Mouse (Mus musculus) hindbrain, embryonic 11.5 days (tissue): ENCODE measurements around the gene Clec16a. TPM values are rescaled to one million over a fixed set of nuclear protein-coding genes. Genes with fewer than 3 reads are reported as not detected.

ENCODE experiments used
- ATAC-seq: fragments of 200-750 bp; cut with Nextera tagmentation; 2 replicates; pipeline ENCODE4 v1.8.0; 2017; ENCODE audit warnings: mild to moderate bottlenecking, moderate TSS enrichment, moderate library complexity; ENCODE audit not compliant: low FRiP score
- DNase-seq: peaks from one replicate; pipeline ENCODE4 v3.0.0-alpha.2; 2015; ENCODE audit warnings: low spot score
- H3K27ac ChIP-seq: fragments of 300-500 bp; sonication (generic); 2 replicates; pipeline ENCODE4 v1.5.1; 2014; ENCODE audit warnings: mild to moderate bottlenecking, low read depth, low read length
- H3K27me3 ChIP-seq: fragments of 300-500 bp; sonication (generic); 2 replicates; pipeline ENCODE4 v1.6.1; 2014; ENCODE audit warnings: mild to moderate bottlenecking, low read length, moderate library complexity, mixed read lengths; ENCODE audit not compliant: control insufficient read depth, insufficient read depth
- H3K36me3 ChIP-seq: fragments of 300-500 bp; sonication (generic); 2 replicates; pipeline ENCODE4 v1.6.1; 2014; ENCODE audit warnings: mild to moderate bottlenecking, low read length, moderate library complexity, mixed read lengths; ENCODE audit not compliant: control insufficient read depth, insufficient read depth
- H3K4me1 ChIP-seq: fragments of 300-500 bp; sonication (generic); replicated peaks from 2 replicates; pipeline ENCODE4 v1.6.1; 2014; ENCODE audit warnings: low read length, mixed read lengths; ENCODE audit not compliant: control insufficient read depth, insufficient read depth
- H3K4me2 ChIP-seq: fragments of 300-500 bp; sonication (generic); replicated peaks from 2 replicates; pipeline ENCODE4 v1.6.1; 2014; ENCODE audit warnings: mild to moderate bottlenecking, low read depth, low read length
- H3K4me3 ChIP-seq: fragments of 300-500 bp; sonication (generic); 2 replicates; pipeline ENCODE4 v1.5.1; 2014; ENCODE audit warnings: low read depth, low read length
- H3K9ac ChIP-seq: fragments of 300-500 bp; sonication (generic); 2 replicates; pipeline ENCODE4 v1.6.1; 2014; ENCODE audit warnings: low read depth, low read length
- H3K9me3 ChIP-seq: fragments of 300-500 bp; sonication (generic); 2 replicates; pipeline ENCODE4 v1.6.1; 2016; ENCODE audit warnings: low read length; ENCODE audit not compliant: control insufficient read depth
- WGBS: fragments of 180-500 bp; shearing (Covaris S2); extraction: QIAGEN DNeasy Blood & Tissue Kit; methylation state at CpG from one replicate; pipeline ENCODE4 v1.1.7; 2014; 5-methylcytosine and 5-hydroxymethylcytosine counted together
- polyA plus RNA-seq: library from polyadenylated mRNA; unstranded; fragments of >200 nt; fragmentation: Nextera tagmentation; extraction: Ambion mirVana; gene quantifications from 2 replicates; pipeline ENCODE4 v1.2.1, GENCODE M21; 2014

Clec16a gene
- polyA plus RNA-seq, 1 experiment from 2014 or later = 55.7 TPM

GRCm38 (mm10) chr16:10565278-10565885 is 20.2 kb downstream of the Clec16a start:
- Histone ChIP-seq H3K4me1 (no peaks in the 10 kb centered on the region), H3K9me3 (no peaks in the 10 kb centered on the region), H3K4me3 (no peak overlapping the region), H3K4me2 (no peak overlapping the region), H3K9ac (no peak overlapping the region), H3K27ac (no peak overlapping the region), H3K27me3 (no peaks in the 10 kb centered on the region), H3K36me3 (0 out of 2 replicates have a peak, but pooled peaks cover 2% of the 10 kb centered on the region)
- peak; percentile 87 for DNase-seq
- WGBS = 40% methylated on average over 4 of the region's 4 CpGs
- peak; percentile 76 for ATAC-seq

GRCm38 (mm10) chr16:10567153-10567552 is 22.0 kb downstream of the Clec16a start:
- Histone ChIP-seq H3K9ac (no peak overlapping the region), H3K27me3 (no peaks in the 10 kb centered on the region), H3K4me1 (no peaks in the 10 kb centered on the region), H3K4me2 (no peak overlapping the region), H3K27ac (no peak overlapping the region), H3K36me3 (0 out of 2 replicates have a peak, but pooled peaks cover 2% of the 10 kb centered on the region), H3K4me3 (no peak overlapping the region), H3K9me3 (no peaks in the 10 kb centered on the region)
- DNase-seq (no peak), ATAC-seq (no peak)
- WGBS = 89% methylated on average over 4 of the region's 4 CpGs

GRCm38 (mm10) chr16:10569809-10570395 is 24.8 kb downstream of the Clec16a start:
- no peak overlapping the region for H3K27ac ChIP-seq
- H3K4me1 ChIP-seq = no peaks in the 10 kb centered on the region
- H3K27me3 ChIP-seq = no peaks in the 10 kb centered on the region
- no peak overlapping the region for H3K9ac ChIP-seq
- DNase-seq = no peak
- H3K4me3 ChIP-seq = no peak overlapping the region
- ATAC-seq = no peak
- H3K4me2 ChIP-seq = no peak overlapping the region
- 89% methylated on average over 5 of the region's 5 CpGs for WGBS
- H3K9me3 ChIP-seq = no peaks in the 10 kb centered on the region
- no peaks in the 10 kb centered on the region for H3K36me3 ChIP-seq

GRCm38 (mm10) chr16:10570708-10571107 is 25.6 kb downstream of the Clec16a start:
- Histone ChIP-seq H3K9ac (no peak overlapping the region), H3K4me1 (no peaks in the 10 kb centered on the region), H3K4me3 (no peak overlapping the region), H3K9me3 (no peaks in the 10 kb centered on the region), H3K27me3 (no peaks in the 10 kb centered on the region), H3K27ac (no peak overlapping the region), H3K4me2 (no peak overlapping the region), H3K36me3 (no peaks in the 10 kb centered on the region)
- DNase-seq (no peak), ATAC-seq (no peak)
- 62% methylated on average over 1 of the region's 1 CpGs for WGBS

- Histone ChIP-seq H3K4me1 (no peaks in the 10 kb centered on the region), H3K36me3 (no peaks in the 10 kb centered on the region), H3K9ac (no peak overlapping the region), H3K27me3 (no peaks in the 10 kb centered on the region), H3K4me3 (no peak overlapping the region), H3K27ac (no peak overlapping the region), H3K9me3 (no peaks in the 10 kb centered on the region), H3K4me2 (no peak overlapping the region)
- WGBS = 67% methylated on average over 2 of the region's 2 CpGs
- ATAC-seq = no peak
- peak; percentile 29 for DNase-seq
Measured at GRCm38 (mm10) chr16:10571820-10572219, 26.7 kb downstream of the Clec16a start.

- WGBS = 65% methylated on average over 2 of the region's 2 CpGs
Measured at GRCm38 (mm10) chr16:10574936-10575335, 29.8 kb downstream of the Clec16a start.

GRCm38 (mm10) chr16:10575915-10576314 is 30.8 kb downstream of the Clec16a start:
- no peak overlapping the region for H3K4me2 ChIP-seq
- H3K36me3 ChIP-seq = no peaks in the 10 kb centered on the region
- no peaks in the 10 kb centered on the region for H3K9me3 ChIP-seq
- no peak overlapping the region for H3K4me3 ChIP-seq
- no peaks in the 10 kb centered on the region for H3K27me3 ChIP-seq
- 83% methylated on average over 4 of the region's 4 CpGs for WGBS
- H3K4me1 ChIP-seq = no peaks in the 10 kb centered on the region
- no peak for DNase-seq
- no peak for ATAC-seq
- H3K9ac ChIP-seq = no peak overlapping the region
- H3K27ac ChIP-seq = no peak overlapping the region

More at GRCm38 (mm10) chr16:10574936-10575335, 29.8 kb downstream of the Clec16a start:
- Histone ChIP-seq H3K4me3 (no peak overlapping the region), H3K9me3 (no peaks in the 10 kb centered on the region), H3K9ac (no peak overlapping the region), H3K36me3 (no peaks in the 10 kb centered on the region), H3K4me1 (no peaks in the 10 kb centered on the region), H3K27ac (no peak overlapping the region), H3K4me2 (no peak overlapping the region), H3K27me3 (no peaks in the 10 kb centered on the region)
- DNase-seq = no peak
- no peak for ATAC-seq

- no peak overlapping the region for H3K4me2 ChIP-seq
- H3K4me3 ChIP-seq = no peak overlapping the region
- ATAC-seq = no peak
- WGBS = 85% methylated on average over 5 of the region's 5 CpGs
- no peaks in the 10 kb centered on the region for H3K36me3 ChIP-seq
- no peak overlapping the region for H3K27ac ChIP-seq
- H3K9me3 ChIP-seq = no peaks in the 10 kb centered on the region
- no peak overlapping the region for H3K9ac ChIP-seq
- no peaks in the 10 kb centered on the region for H3K27me3 ChIP-seq
- no peaks in the 10 kb centered on the region for H3K4me1 ChIP-seq
- DNase-seq = no peak
Measured at GRCm38 (mm10) chr16:10577548-10577947, 32.4 kb downstream of the Clec16a start.

GRCm38 (mm10) chr16:10578376-10578775 is 33.2 kb downstream of the Clec16a start:
- WGBS = 81% methylated on average over 1 of the region's 1 CpGs
- H3K36me3 ChIP-seq = no peaks in the 10 kb centered on the region
- H3K4me1 ChIP-seq = no peaks in the 10 kb centered on the region
- DNase-seq = no peak
- no peak overlapping the region for H3K27ac ChIP-seq
- no peak overlapping the region for H3K4me3 ChIP-seq
- H3K9ac ChIP-seq = no peak overlapping the region
- no peak for ATAC-seq
- H3K4me2 ChIP-seq = no peak overlapping the region
- H3K27me3 ChIP-seq = no peaks in the 10 kb centered on the region
- no peaks in the 10 kb centered on the region for H3K9me3 ChIP-seq
